Mouse (Mus musculus): ENCODE data around the gene Olfr111.
"Not testable (repeated sequence)": the region's sequence is repeated elsewhere in the genome, so short reads cannot be mapped to it uniquely, and the experiment has no call there.

Gene Olfr111

GRCm38 (mm10) chr17:37507730-37508129 is at the start of gene Olfr111:
Olfr111 (plus strand) TSS chr17:37508030.
- no peak for DNase-seq

- no peak for DNase-seq
Measured at GRCm38 (mm10) chr17:37458616-37459015, 49.2 kb upstream of the Olfr111 start, which contains the start of gene Olfr109. Olfr109 (plus strand) TSS chr17:37458916.

GRCm38 (mm10) chr17:37483452-37483851 is 24.4 kb upstream of the Olfr111 start, which contains the start of gene H2-M2:
H2-M2 (minus strand) TSS chr17:37483552.
- no peak for DNase-seq

GRCm38 (mm10) chr17:37491930-37492518 is 15.8 kb upstream of the Olfr111 start, which contains the start of gene Olfr110:
Olfr110 (plus strand) TSS chr17:37492468.
- DNase-seq: no peak

- DNase-seq: not testable (repeated sequence)
Measured at GRCm38 (mm10) chr17:37524612-37525011, 16.8 kb downstream of the Olfr111 start.

GRCm38 (mm10) chr17:37525427-37525826 is 17.6 kb downstream of the Olfr111 start:
- DNase-seq: not testable (repeated sequence)

GRCm38 (mm10) chr17:37535173-37535572 is 27.3 kb downstream of the Olfr111 start:
- DNase-seq: no peak

- DNase-seq: not testable (repeated sequence)
Measured at GRCm38 (mm10) chr17:37538416-37538815, 30.6 kb downstream of the Olfr111 start.

GRCm38 (mm10) chr17:37541454-37542119 is 33.8 kb downstream of the Olfr111 start:
- no peak for DNase-seq

- no peak for DNase-seq
Measured at GRCm38 (mm10) chr17:37543800-37544435, 36.1 kb downstream of the Olfr111 start.

- DNase-seq: no peak
Measured at GRCm38 (mm10) chr17:37558913-37559615, 51.2 kb downstream of the Olfr111 start.

- DNase-seq: no peak
Measured at GRCm38 (mm10) chr17:37569351-37569750, 61.5 kb downstream of the Olfr111 start, which contains the start of gene Olfr112. Olfr112 (minus strand) TSS chr17:37569451.

- no peak for DNase-seq
Measured at GRCm38 (mm10) chr17:37577563-37577962, 69.7 kb downstream of the Olfr111 start, which contains the start of gene Olfr113. Olfr113 (minus strand) TSS chr17:37577663.

Data from thymus, postnatal 25 days (tissue).